Mouse (Mus musculus) activated CD4-positive, CD25-positive, alpha-beta regulatory T cell, adult 9 weeks (primary cell): ENCODE measurements around the gene Olfr459. TPM values are rescaled to one million over a fixed set of nuclear protein-coding genes. Genes with fewer than 3 reads are reported as not detected.

Experiments
- polyA plus RNA-seq: library from polyadenylated mRNA; unstranded; fragments of 100-300 nt; shearing (Covaris generic); gene quantifications from one replicate; pipeline ENCODE4 v1.2.1, GENCODE M21; 2017

Olfr459 gene
- polyA plus RNA-seq: 0.07 TPM

DNA sequence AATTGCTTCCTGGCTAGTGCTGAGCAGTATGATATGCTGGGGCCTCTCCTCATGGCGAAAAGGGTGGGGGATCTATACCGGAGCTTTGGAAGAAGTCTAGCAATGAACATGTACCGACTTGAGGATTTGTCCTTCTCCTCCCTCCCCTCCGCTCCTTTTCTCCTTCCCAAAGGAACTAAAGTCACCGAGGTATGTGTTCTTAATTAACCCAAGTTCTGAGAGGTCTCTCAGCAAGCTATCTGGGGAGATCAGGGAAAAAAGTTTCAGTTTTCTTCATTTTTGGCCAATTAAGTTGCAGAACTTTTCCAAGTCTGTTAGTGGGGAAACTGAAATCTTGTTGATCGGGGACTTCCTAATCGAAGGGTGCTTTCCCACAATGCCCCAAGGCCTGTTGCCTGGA lies at the start of gene Olfr459:
Gene Olfr459, minus strand, starts transcription at position 101 of the 400 bp plus-strand sequence.

Other genes with a start within 250 kb of the Olfr459 start
- 49.1 TPM for gene Ephb6, start 169.7 kb downstream of the Olfr459 start, polyA plus RNA-seq
- 0.50 TPM for gene Trpv6, start 138.8 kb downstream of the Olfr459 start, polyA plus RNA-seq
- not detected for gene Trpv5, start 94.4 kb downstream of the Olfr459 start, polyA plus RNA-seq
- gene Llcfc1, start 90.7 kb downstream of the Olfr459 start, polyA plus RNA-seq: not detected
- gene Kel, start 70.8 kb downstream of the Olfr459 start, polyA plus RNA-seq: 0.67 TPM
- gene Pip, start 72.4 kb upstream of the Olfr459 start, polyA plus RNA-seq: not detected
- gene Sval2, start 77.8 kb upstream of the Olfr459 start, polyA plus RNA-seq: not detected
- gene Sval1, start 176.5 kb upstream of the Olfr459 start, polyA plus RNA-seq: not detected
- gene Sval3, start 193.0 kb upstream of the Olfr459 start, polyA plus RNA-seq: not detected